Comparison of ENCODE assay signal across 1 mouse cellular context in genomic region chr11:93995111-93995719, GRCm38 (mm10).
TF ChIP-seq lines count a peak whose summit lies in the region.

No protein-coding gene starts in this region.

TF ChIP-seq in MEL, 35 proteins besides CTCF, POLR2A, EP300 and RAD21:
- TF ChIP-seq TCF12 (IDR thresholded peaks at IDR 0.05; ENCODE audit: low read depth, low read length) (peak; percentile 51), HCFC1 (IDR thresholded peaks at IDR 0.05; ENCODE audit: low read depth, low read length) (peak; percentile 78), POLR2AphosphoS2 (IDR thresholded peaks at IDR 0.05; ENCODE audit: low read length) (peak; percentile 65; the same call in 1 of the 2 replicates), NELFE (IDR thresholded peaks at IDR 0.05; ENCODE audit: low read depth, low read length) (peak; percentile 60; the same call in 1 of the 2 replicates), ZMIZ1 (IDR thresholded peaks at IDR 0.05; ENCODE audit: low read depth, low read length) (peak; percentile 79), MYC (IDR thresholded peaks at IDR 0.05; ENCODE audit: low read depth, low read length) (peak; percentile 53; the same call in 1 of the 2 replicates), SIN3A (IDR thresholded peaks at IDR 0.05; ENCODE audit: low read length) (peak; percentile 80), POLR2AphosphoS5 (IDR thresholded peaks at IDR 0.05; ENCODE audit: borderline replicate concordance, low read depth, low read length) (no peak; the same call in 1 of the 2 replicates), KAT2A (conservative IDR thresholded peaks at IDR 0.05; ENCODE audit: low read depth, low read length) (peak; percentile 6; the same call in 1 of the 2 replicates), JUND (IDR thresholded peaks at IDR 0.05; ENCODE audit: low read depth, low read length) (peak; percentile 36; the same call in 1 of the 2 replicates), SMC3 (IDR thresholded peaks at IDR 0.05; ENCODE audit: low read depth, low read length) (no peak), GATA1 (IDR thresholded peaks at IDR 0.05; ENCODE audit: low read depth, low read length) (peak; percentile 32; the same call in 1 of the 2 replicates), MXI1 (IDR thresholded peaks at IDR 0.05; ENCODE audit: low read depth, low read length) (peak; percentile 59), ETS1 (IDR thresholded peaks at IDR 0.05; ENCODE audit: low read depth, low read length) (peak; percentile 89), MAFK (IDR thresholded peaks at IDR 0.05; ENCODE audit: borderline replicate concordance, low read depth, low read length) (no peak), ZNF384 (IDR thresholded peaks at IDR 0.05; ENCODE audit: low read depth, low read length) (no peak), CHD2 (IDR thresholded peaks at IDR 0.05; ENCODE audit: low read length) (no peak), E2F4 (IDR thresholded peaks at IDR 0.05; ENCODE audit: borderline replicate concordance, low read depth, low read length) (no peak; the same call in 1 of the 2 replicates), MAX (IDR thresholded peaks at IDR 0.05; ENCODE audit: low read length) (peak; percentile 21; the same call in 1 of the 2 replicates), CHD1 (IDR thresholded peaks at IDR 0.05; ENCODE audit: low read depth, low read length) (peak; percentile 81), RCOR1 (IDR thresholded peaks at IDR 0.05; ENCODE audit: low read depth, low read length) (0 out of 2 replicates have a peak, but pooled peaks have one; percentile 21), ZC3H11A (IDR thresholded peaks at IDR 0.05; ENCODE audit: low read depth, low read length) (no peak; the same call in 1 of the 2 replicates), GABPA (IDR thresholded peaks at IDR 0.05; ENCODE audit: low read depth, low read length) (no peak), USF1 (IDR thresholded peaks at IDR 0.05; ENCODE audit: low read depth, low read length) (peak; percentile 64), MEF2A (IDR thresholded peaks at IDR 0.05; ENCODE audit: extremely low read depth, insufficient replicate concordance, low read depth, low read length, poor library complexity, severe bottlenecking) (no peak), ZKSCAN1 (IDR thresholded peaks at IDR 0.05; ENCODE audit: low read depth, low read length) (no peak), NRF1 (IDR thresholded peaks at IDR 0.05; ENCODE audit: insufficient read depth, low read depth, low read length, poor library complexity, severe bottlenecking) (no peak), TBP (IDR thresholded peaks at IDR 0.05; ENCODE audit: low read depth, low read length) (peak; percentile 78), BHLHE40 (IDR thresholded peaks at IDR 0.05; ENCODE audit: borderline replicate concordance, low read depth, low read length) (no peak), MAZ (IDR thresholded peaks at IDR 0.05; ENCODE audit: low read depth, low read length) (no peak), ELF1 (IDR thresholded peaks at IDR 0.05; ENCODE audit: low read depth, low read length) (peak; percentile 86)
